Mouse (Mus musculus): ENCODE measurements at regions not wholly inside any gene's neighbourhood (a gene's known extent, or its start where the extent isn't known, plus 50 kb on each side); places are given as distances from the start of the nearest gene placed in this dataset.

- in situ Hi-C loops (cut with MboI, MseI): loop anchor here in 1 of 2 experiments (25.0 kb wide), 1 partner anchor 853 kb away; no protein-coding TSS in a partner anchor
Observed at GRCm38 (mm10) chr5:88834137-88834536, 52.5 kb upstream of the Slc4a4 start.

- in situ Hi-C loops (cut with MboI, MseI): loop anchor here in 1 of 2 experiments (25.0 kb wide), 1 partner anchor 852 kb away; no protein-coding TSS in a partner anchor
Observed at GRCm38 (mm10) chr5:88835053-88835452, 51.6 kb upstream of the Slc4a4 start.

GRCm38 (mm10) chr5:88835958-88836357, 50.7 kb upstream of the Slc4a4 start:
- in situ Hi-C loops (cut with MboI, MseI): loop anchor here in 1 of 2 experiments (25.0 kb wide), 1 partner anchor 851 kb away; no protein-coding TSS in a partner anchor

Measured in T-helper 17 cell (primary cell).